Mouse (Mus musculus) B cell, adult 2 months (primary cell): Measurements from ENCODE around the gene Crb1.
A peak's percentile ranks its signal among the peaks of the same experiment; 100 is the strongest.
"Not testable (repeated sequence)": the region's sequence is repeated elsewhere in the genome, so short reads cannot be mapped to it uniquely, and the experiment has no call there.

Experiments used
- DNase-seq, 2 experiments: peaks; one replicate each; pipeline ENCODE4 v3.0.0; 2022

Crb1 gene

GRCm38 (mm10) chr1:139328286-139328685 lies 48.6 kb downstream of the Crb1 start:
- no peak for DNase-seq

GRCm38 (mm10) chr1:139325378-139325777 lies 51.5 kb downstream of the Crb1 start:
- DNase-seq: no peak

- DNase-seq: no peak
Observed at GRCm38 (mm10) chr1:139319798-139320197, 57.1 kb downstream of the Crb1 start.

- DNase-seq: no peak
Observed at GRCm38 (mm10) chr1:139314297-139314874, 62.5 kb downstream of the Crb1 start.

GRCm38 (mm10) chr1:139308915-139309314 lies 68.0 kb downstream of the Crb1 start:
- no peak for DNase-seq

- not testable (repeated sequence) for DNase-seq
Observed at GRCm38 (mm10) chr1:139302519-139302918, 74.4 kb downstream of the Crb1 start.

GRCm38 (mm10) chr1:139301830-139302229 lies 75.1 kb downstream of the Crb1 start:
- no peak for DNase-seq

GRCm38 (mm10) chr1:139292023-139292422 lies 84.9 kb downstream of the Crb1 start:
- no peak for DNase-seq

GRCm38 (mm10) chr1:139291593-139291992 lies 85.3 kb downstream of the Crb1 start:
- no peak for DNase-seq

GRCm38 (mm10) chr1:139276619-139277320 lies 100.1 kb downstream of the Crb1 start:
- DNase-seq: no peak

- DNase-seq: peak; percentile 33 to 55
Observed at GRCm38 (mm10) chr1:139267844-139268243, 109.1 kb downstream of the Crb1 start.

GRCm38 (mm10) chr1:139264245-139264644 lies 112.7 kb downstream of the Crb1 start:
- no peak for DNase-seq

GRCm38 (mm10) chr1:139263158-139263557 lies 113.7 kb downstream of the Crb1 start:
- no peak for DNase-seq

- DNase-seq: no peak
Observed at GRCm38 (mm10) chr1:139255581-139255980, 121.3 kb downstream of the Crb1 start.

GRCm38 (mm10) chr1:139252041-139252440 lies 124.9 kb downstream of the Crb1 start:
- no peak for DNase-seq

- no peak for DNase-seq
Observed at GRCm38 (mm10) chr1:139249159-139249558, 127.7 kb downstream of the Crb1 start.

- no peak for DNase-seq
Observed at GRCm38 (mm10) chr1:139246723-139247380, 130.0 kb downstream of the Crb1 start.

GRCm38 (mm10) chr1:139236794-139237193 lies 140.1 kb downstream of the Crb1 start:
- no peak for DNase-seq

GRCm38 (mm10) chr1:139234611-139235568 lies 142.0 kb downstream of the Crb1 start:
- DNase-seq: no peak

GRCm38 (mm10) chr1:139232636-139233035 lies 144.3 kb downstream of the Crb1 start:
- no peak for DNase-seq

GRCm38 (mm10) chr1:139224309-139224949 lies 152.5 kb downstream of the Crb1 start:
- DNase-seq: no peak

GRCm38 (mm10) chr1:139223804-139224203 lies 153.1 kb downstream of the Crb1 start:
- DNase-seq: no peak
